Mouse (Mus musculus) intestine, embryonic 14.5 days (tissue): ENCODE measurements around the gene Scaf4. TPM values are rescaled to one million over a fixed set of nuclear protein-coding genes. Genes with fewer than 3 reads are reported as not detected.
"Not testable (repeated sequence)": the region's sequence is repeated elsewhere in the genome, so short reads cannot be mapped to it uniquely, and the experiment has no call there.

Source experiments
- ATAC-seq: fragments of 200-750 bp; cut with Nextera tagmentation; replicated peaks from 2 replicates; pipeline ENCODE4 v1.8.0; 2017; ENCODE audit warnings: low read depth, moderate number of reproducible peaks, moderate TSS enrichment, moderate library complexity; ENCODE audit not compliant: low FRiP score, low TSS enrichment
- DNase-seq: peaks from one replicate; pipeline ENCODE4 v3.0.0-alpha.2; 2018; ENCODE audit warnings: low spot score
- H3K27ac ChIP-seq: fragments of 300-500 bp; sonication (generic); 2 replicates; pipeline ENCODE4 v1.5.1; 2014; ENCODE audit warnings: low read depth, mild to moderate bottlenecking, control low read depth
- H3K27me3 ChIP-seq: fragments of 300-500 bp; sonication (generic); replicated peaks from 2 replicates; pipeline ENCODE4 v1.6.1; 2014; ENCODE audit warnings: low read length, control low read depth; ENCODE audit not compliant: control insufficient read depth, insufficient read depth
- H3K36me3 ChIP-seq: fragments of 300-500 bp; sonication (generic); 2 replicates; pipeline ENCODE4 v1.6.1; 2014; ENCODE audit warnings: low read length, control low read depth; ENCODE audit not compliant: control insufficient read depth, insufficient read depth
- H3K4me1 ChIP-seq: fragments of 300-500 bp; sonication (generic); replicated peaks from 2 replicates; pipeline ENCODE4 v1.6.1; 2014; ENCODE audit warnings: low read length, control low read depth, mixed read lengths; ENCODE audit not compliant: control insufficient read depth, insufficient read depth
- H3K4me2 ChIP-seq: fragments of 300-500 bp; sonication (generic); 2 replicates; pipeline ENCODE4 v1.6.1; 2014; ENCODE audit warnings: low read length
- H3K4me3 ChIP-seq: fragments of 300-500 bp; sonication (generic); 2 replicates; pipeline ENCODE4 v1.5.1; 2014; ENCODE audit warnings: low read depth, low read length, control low read depth, mixed read lengths
- H3K9ac ChIP-seq: fragments of 300-500 bp; sonication (generic); 2 replicates; pipeline ENCODE4 v1.6.1; 2014; ENCODE audit warnings: mild to moderate bottlenecking, low read length
- H3K9me3 ChIP-seq: fragments of 300-500 bp; sonication (generic); 2 replicates; pipeline ENCODE4 v1.6.1; 2016; ENCODE audit warnings: low read length, control low read depth; ENCODE audit not compliant: control insufficient read depth
- WGBS: fragments of 180-500 bp; shearing (Covaris S2); extraction: QIAGEN DNeasy Blood & Tissue Kit; methylation state at CpG from one replicate; pipeline ENCODE4 v1.1.7; 2014; 5-methylcytosine and 5-hydroxymethylcytosine counted together
- polyA plus RNA-seq: library from polyadenylated mRNA; unstranded; fragments of >200 nt; fragmentation: Nextera tagmentation; extraction: Ambion mirVana; gene quantifications from 2 replicates; pipeline ENCODE4 v1.2.1, GENCODE M21; 2014

Scaf4 gene
- polyA plus RNA-seq, 1 experiment from 2014 or later: 27.9 TPM

GRCm38 (mm10) chr16:90220026-90220891 lies 64.0 kb downstream of the Scaf4 start, which contains the start of gene Sod1:
Gene Sod1 (plus strand): TSS chr16:90220754.
- peaks cover 21% of the 10 kb centered on the region for H3K36me3 ChIP-seq
- no peaks in the 10 kb centered on the region for H3K27me3 ChIP-seq
- WGBS: 3% methylated on average over 63 of the region's 63 CpGs
- peak within 1 kb of the TSS; percentile 90 for H3K9ac ChIP-seq
- no peaks in the 10 kb centered on the region for H3K9me3 ChIP-seq
- H3K4me2 ChIP-seq: peak within 1 kb of the TSS; percentile 95
- peak; percentile 100 for DNase-seq
- H3K4me3 ChIP-seq: peak within 1 kb of the TSS; percentile 88
- H3K4me1 ChIP-seq: peaks cover 14% of the 10 kb centered on the region
- ATAC-seq: peak; percentile 96
- H3K27ac ChIP-seq: peak within 1 kb of the TSS; percentile 93

GRCm38 (mm10) chr16:90219445-90219844 lies 64.9 kb downstream of the Scaf4 start:
- H3K9me3 ChIP-seq, H3K9ac ChIP-seq, ATAC-seq, H3K4me3 ChIP-seq, DNase-seq, H3K27me3 ChIP-seq, H3K27ac ChIP-seq, H3K4me2 ChIP-seq: not testable (repeated sequence)
- WGBS: 64% methylated on average over 4 of the region's 4 CpGs
- H3K36me3 ChIP-seq: peaks cover 13% of the 10 kb centered on the region
- H3K4me1 ChIP-seq: peaks cover 14% of the 10 kb centered on the region

- DNase-seq: no peak
- ATAC-seq: no peak
- H3K9ac ChIP-seq: no peak overlapping the region
- no peak overlapping the region for H3K4me3 ChIP-seq
- no peak overlapping the region for H3K27ac ChIP-seq
- no peak overlapping the region for H3K4me2 ChIP-seq
- WGBS: 59% methylated on average over 4 of the region's 4 CpGs
- peaks cover 12% of the 10 kb centered on the region for H3K4me1 ChIP-seq
- H3K9me3 ChIP-seq: no peaks in the 10 kb centered on the region
- H3K27me3 ChIP-seq: no peaks in the 10 kb centered on the region
- no peaks in the 10 kb centered on the region; the same call in 1 of the 2 replicates for H3K36me3 ChIP-seq
Observed at GRCm38 (mm10) chr16:90217926-90218325, 66.4 kb downstream of the Scaf4 start.

- Histone ChIP-seq H3K4me2 (no peak overlapping the region), H3K36me3 (no peaks in the 10 kb centered on the region), H3K9me3 (no peaks in the 10 kb centered on the region), H3K9ac (no peak overlapping the region), H3K27me3 (no peaks in the 10 kb centered on the region), H3K4me3 (no peak overlapping the region), H3K4me1 (peaks cover 7% of the 10 kb centered on the region), H3K27ac (no peak overlapping the region)
- ATAC-seq (no peak), DNase-seq (no peak)
- WGBS: 58% methylated on average over 3 of the region's 3 CpGs
Observed at GRCm38 (mm10) chr16:90217356-90217755, 66.9 kb downstream of the Scaf4 start.

GRCm38 (mm10) chr16:90216414-90216813 lies 67.9 kb downstream of the Scaf4 start:
- H3K27me3 ChIP-seq: no peaks in the 10 kb centered on the region
- no peak overlapping the region for H3K4me2 ChIP-seq
- ATAC-seq (no peak), DNase-seq (no peak)
- H3K36me3 ChIP-seq: no peaks in the 10 kb centered on the region
- no peak overlapping the region for H3K4me3 ChIP-seq
- no peak overlapping the region for H3K9ac ChIP-seq
- no peaks in the 10 kb centered on the region for H3K4me1 ChIP-seq
- no peaks in the 10 kb centered on the region for H3K9me3 ChIP-seq
- WGBS: 68% methylated on average over 2 of the region's 2 CpGs
- H3K27ac ChIP-seq: no peak overlapping the region

GRCm38 (mm10) chr16:90215879-90216278 lies 68.4 kb downstream of the Scaf4 start:
- not testable (repeated sequence) for H3K4me3 ChIP-seq, H3K27ac ChIP-seq, H3K27me3 ChIP-seq, H3K36me3 ChIP-seq, H3K4me2 ChIP-seq, H3K4me1 ChIP-seq, DNase-seq, ATAC-seq, H3K9me3 ChIP-seq, H3K9ac ChIP-seq
- WGBS: 83% methylated on average over 5 of the region's 5 CpGs

GRCm38 (mm10) chr16:90214731-90215565 lies 69.4 kb downstream of the Scaf4 start:
- H3K4me3 ChIP-seq: no peak overlapping the region
- H3K27ac ChIP-seq: no peak overlapping the region
- H3K9ac ChIP-seq: no peak overlapping the region
- H3K4me1 ChIP-seq: no peaks in the 10 kb centered on the region
- H3K36me3 ChIP-seq: no peaks in the 10 kb centered on the region
- no peaks in the 10 kb centered on the region for H3K27me3 ChIP-seq
- 88% methylated on average over 11 of the region's 11 CpGs for WGBS
- H3K4me2 ChIP-seq: no peak overlapping the region
- no peaks in the 10 kb centered on the region for H3K9me3 ChIP-seq
- ATAC-seq (no peak), DNase-seq (no peak)

GRCm38 (mm10) chr16:90213477-90214339 lies 70.6 kb downstream of the Scaf4 start:
- WGBS: 79% methylated on average over 12 of the region's 12 CpGs
- Histone ChIP-seq H3K9me3 (no peaks in the 10 kb centered on the region), H3K36me3 (no peaks in the 10 kb centered on the region), H3K27me3 (no peaks in the 10 kb centered on the region), H3K9ac (no peak overlapping the region), H3K27ac (no peak overlapping the region), H3K4me2 (no peak overlapping the region), H3K4me1 (no peaks in the 10 kb centered on the region), H3K4me3 (no peak overlapping the region)
- ATAC-seq (no peak), DNase-seq (no peak)
